Comparison of ENCODE assay signal across 22 mouse cellular contexts in genomic region chr9:86810213-86810612, GRCm38 (mm10).
DNase-seq lines count a peak whose midpoint lies in the region; ATAC-seq and TF ChIP-seq lines count a peak whose summit lies in the region.
"Had no signal": no experiment of that assay in that cellular context is flagged by ENCODE, and none has a peak within 500 bp of the region (broad histone marks: within the 10 kb centered on the region; RNA-seq: fewer than 3 reads in every experiment).

No protein-coding gene starts in this region.

- WGBS in forebrain, embryonic 16.5 days: 65% methylated on average over 3 of the region's 3 CpGs
- whole genome bisulfite sequencing in forebrain, postnatal 0 days: 61% methylated on average over 3 of the region's 3 CpGs
- 83% methylated on average over 3 of the region's 3 CpGs for WGBS in midbrain, embryonic 11.5 days
- 82% methylated on average over 3 of the region's 3 CpGs for WGBS in midbrain, embryonic 10.5 days

- no peak overlapping the region for H3K27ac ChIP-seq in forebrain, embryonic 16.5 days (ENCODE audit: low read length)
- no peak overlapping the region for H3K27ac ChIP-seq in forebrain, postnatal 0 days (ENCODE audit: low read depth, low read length)
- no peak overlapping the region for H3K27ac ChIP-seq in midbrain, embryonic 11.5 days (ENCODE audit: low read depth, low read length)
- H3K27ac ChIP-seq in midbrain, embryonic 10.5 days (replicated peaks): no peak overlapping the region
- H3K27ac ChIP-seq: embryonic facial prominence, embryonic 10.5 days; embryonic facial prominence, embryonic 12.5 days; forebrain, embryonic 13.5 days; forebrain, embryonic 15.5 days had no signal

- no peaks in the 10 kb centered on the region for H3K4me1 ChIP-seq in forebrain, embryonic 16.5 days (replicated peaks; ENCODE audit: control insufficient read depth, insufficient read depth, low read length)
- no peaks in the 10 kb centered on the region for H3K4me1 ChIP-seq in forebrain, postnatal 0 days (ENCODE audit: insufficient read depth)
- peaks cover 5% of the 10 kb centered on the region; the same call in 1 of the 2 replicates for H3K4me1 ChIP-seq in midbrain, embryonic 11.5 days (ENCODE audit: control insufficient read depth, insufficient read depth, low read length)
- peaks cover 15% of the 10 kb centered on the region for H3K4me1 ChIP-seq in midbrain, embryonic 10.5 days
- H3K4me1 ChIP-seq: embryonic facial prominence, embryonic 12.5 days; forebrain, embryonic 15.5 days had no signal

- peak; percentile 59 for ATAC-seq in forebrain, embryonic 16.5 days
- no peak for ATAC-seq in forebrain, postnatal 0 days
- ATAC-seq in midbrain, embryonic 11.5 days (ENCODE audit: low FRiP score): no peak
- ATAC-seq: activated CD4-positive, CD25-positive, alpha-beta regulatory T cell, adult 4 months; CD4-positive, CD25-positive, alpha-beta regulatory T cell, adult 4 months; Patski had no signal

- H3K9ac ChIP-seq in forebrain, embryonic 16.5 days (replicated peaks; ENCODE audit: low read depth, low read length): no peak overlapping the region
- H3K9ac ChIP-seq in forebrain, postnatal 0 days: no peak overlapping the region
- H3K9ac ChIP-seq in midbrain, embryonic 11.5 days (ENCODE audit: low read length): no peak overlapping the region
- H3K9ac ChIP-seq: embryonic facial prominence, embryonic 12.5 days; forebrain, embryonic 13.5 days; forebrain, embryonic 15.5 days had no signal

- TF ChIP-seq CTCF in forebrain, postnatal 0 days (IDR thresholded peaks at IDR 0.05; ENCODE audit: low read depth): no peak

- H3K4me3 ChIP-seq in forebrain, embryonic 16.5 days (replicated peaks; ENCODE audit: low read length): no peak overlapping the region
- no peak overlapping the region for H3K4me3 ChIP-seq in forebrain, postnatal 0 days (ENCODE audit: low read depth, low read length)
- no peak overlapping the region for H3K4me3 ChIP-seq in midbrain, embryonic 11.5 days (ENCODE audit: low read depth, low read length)
- H3K4me3 ChIP-seq in midbrain, embryonic 10.5 days: no peak overlapping the region
- H3K4me3 ChIP-seq: embryonic facial prominence, embryonic 10.5 days; embryonic facial prominence, embryonic 12.5 days; forebrain, embryonic 13.5 days; forebrain, embryonic 15.5 days had no signal

- no peaks in the 10 kb centered on the region for H3K27me3 ChIP-seq in forebrain, embryonic 16.5 days (replicated peaks; ENCODE audit: control insufficient read depth, insufficient read depth, low read length)
- H3K27me3 ChIP-seq in forebrain, postnatal 0 days (ENCODE audit: insufficient read depth, low read length): no peaks in the 10 kb centered on the region
- no peaks in the 10 kb centered on the region for H3K27me3 ChIP-seq in midbrain, embryonic 11.5 days (ENCODE audit: control insufficient read depth, insufficient read depth, low read length)
- H3K27me3 ChIP-seq in midbrain, embryonic 10.5 days (ENCODE audit: low read depth, poor library complexity, severe bottlenecking): no peaks in the 10 kb centered on the region
- H3K27me3 ChIP-seq: CH12.LX; embryonic facial prominence, embryonic 12.5 days; forebrain, embryonic 13.5 days; forebrain, embryonic 15.5 days had no signal

- peaks cover 3% of the 10 kb centered on the region for H3K36me3 ChIP-seq in forebrain, embryonic 16.5 days (ENCODE audit: control insufficient read depth, insufficient read depth)
- H3K36me3 ChIP-seq in forebrain, postnatal 0 days (ENCODE audit: insufficient read depth): peaks cover 18% of the 10 kb centered on the region; the same call in 1 of the 2 replicates
- no peaks in the 10 kb centered on the region for H3K36me3 ChIP-seq in midbrain, embryonic 11.5 days (ENCODE audit: control insufficient read depth, insufficient read depth, low read length)
- H3K36me3 ChIP-seq in midbrain, embryonic 10.5 days: no peaks in the 10 kb centered on the region
- H3K36me3 ChIP-seq: embryonic facial prominence, embryonic 10.5 days; embryonic facial prominence, embryonic 12.5 days; G1E had no signal

- H3K9me3 ChIP-seq in forebrain, embryonic 16.5 days (ENCODE audit: control insufficient read depth, low read length): no peaks in the 10 kb centered on the region
- no peaks in the 10 kb centered on the region for H3K9me3 ChIP-seq in forebrain, postnatal 0 days (ENCODE audit: low read length)
- no peaks in the 10 kb centered on the region for H3K9me3 ChIP-seq in midbrain, embryonic 11.5 days (ENCODE audit: control insufficient read depth, low read length)
- H3K9me3 ChIP-seq in midbrain, embryonic 10.5 days (replicated peaks): no peaks in the 10 kb centered on the region
- H3K9me3 ChIP-seq: embryonic facial prominence, embryonic 10.5 days; embryonic facial prominence, embryonic 12.5 days; forebrain, embryonic 13.5 days; forebrain, embryonic 15.5 days; G1E had no signal

- no peak overlapping the region for H3K4me2 ChIP-seq in forebrain, embryonic 16.5 days (ENCODE audit: low read length)
- H3K4me2 ChIP-seq in forebrain, postnatal 0 days (ENCODE audit: low read depth): no peak overlapping the region
- no peak overlapping the region for H3K4me2 ChIP-seq in midbrain, embryonic 11.5 days
- H3K4me2 ChIP-seq: embryonic facial prominence, embryonic 12.5 days; forebrain, embryonic 13.5 days; forebrain, embryonic 15.5 days had no signal

- no peak for DNase-seq in forebrain, postnatal 0 days
- DNase-seq in heart, adult 11 months: peak; percentile 53
- no peak for DNase-seq in heart, postnatal 4 days
- peak; percentile 66 for DNase-seq in midbrain, embryonic 11.5 days (ENCODE audit: low spot score, missing footprints)
- DNase-seq in midbrain, embryonic 10.5 days (ENCODE audit: low spot score): no peak
- DNase-seq: adrenal gland, adult 8-10 months; adrenal gland, postnatal 14 days; adrenal gland, postnatal 36 days; B cell, adult 2 months; cerebellum, adult 11-12 months; cerebellum, adult 2 months; cerebellum, postnatal 25 days had no signal

Comparison
In these comparisons a context has a peak if more than half of its experiments do, and no peak if none do; other contexts are left out.
1. DNase-seq: peak in heart, adult 11 months (single experiment) and midbrain, embryonic 11.5 days (single experiment); none in forebrain, postnatal 0 days (single experiment), heart, postnatal 4 days (single experiment) and midbrain, embryonic 10.5 days (single experiment).